Mouse (Mus musculus) embryonic facial prominence, embryonic 14.5 days (tissue): Measurements from ENCODE around the gene Rhbdd3. TPM values are rescaled to one million over a fixed set of nuclear protein-coding genes. Genes with fewer than 3 reads are reported as not detected.

Source experiments
- ATAC-seq: fragments of 200-750 bp; cut with Nextera tagmentation; 2 replicates; pipeline ENCODE4 v1.8.0; 2017; ENCODE audit warnings: low read depth, moderate number of reproducible peaks, moderate TSS enrichment
- DNase-seq: peaks from one replicate; pipeline ENCODE4 v3.0.0-alpha.2; 2015; ENCODE audit warnings: low spot score
- H3K27ac ChIP-seq: fragments of 300-500 bp; sonication (generic); replicated peaks from 2 replicates; pipeline ENCODE4 v1.5.1; 2014; ENCODE audit warnings: low read depth, mild to moderate bottlenecking, low read length, moderate library complexity
- H3K27me3 ChIP-seq: fragments of 300-500 bp; sonication (generic); replicated peaks from 2 replicates; pipeline ENCODE4 v1.6.1; 2014; ENCODE audit warnings: low read length; ENCODE audit not compliant: control insufficient read depth, insufficient read depth
- H3K36me3 ChIP-seq: fragments of 300-500 bp; sonication (generic); 2 replicates; pipeline ENCODE4 v1.6.1; 2014; ENCODE audit warnings: low read length, mixed read lengths; ENCODE audit not compliant: control insufficient read depth, insufficient read depth
- H3K4me1 ChIP-seq: fragments of 300-500 bp; sonication (generic); 2 replicates; pipeline ENCODE4 v1.6.1; 2014; ENCODE audit warnings: antibody characterized with exemption, low read length; ENCODE audit not compliant: control insufficient read depth, insufficient read depth
- H3K4me2 ChIP-seq: fragments of 300-500 bp; sonication (generic); 2 replicates; pipeline ENCODE4 v1.6.1; 2014; ENCODE audit warnings: low read depth, mild to moderate bottlenecking, low read length, moderate library complexity, mixed read lengths
- H3K4me3 ChIP-seq: fragments of 300-500 bp; sonication (generic); 2 replicates; pipeline ENCODE4 v1.5.1; 2014; ENCODE audit warnings: low read depth, mild to moderate bottlenecking, low read length
- H3K9ac ChIP-seq: fragments of 300-500 bp; sonication (generic); 2 replicates; pipeline ENCODE4 v1.6.1; 2014; ENCODE audit warnings: low read depth, mild to moderate bottlenecking, low read length, moderate library complexity, mixed read lengths
- H3K9me3 ChIP-seq: fragments of 300-500 bp; sonication (generic); 2 replicates; pipeline ENCODE4 v1.6.1; 2016; ENCODE audit warnings: low read length; ENCODE audit not compliant: control insufficient read depth
- WGBS: fragments of 180-500 bp; shearing (Covaris S2); extraction: QIAGEN DNeasy Blood & Tissue Kit; methylation state at CpG from one replicate; pipeline ENCODE4 v1.1.7; 2014; 5-methylcytosine and 5-hydroxymethylcytosine counted together
- polyA plus RNA-seq: library from polyadenylated mRNA; unstranded; fragments of >200 nt; fragmentation: Nextera tagmentation; extraction: Ambion mirVana; gene quantifications from 2 replicates; pipeline ENCODE4 v1.2.1, GENCODE M21; 2014

Gene Rhbdd3
- polyA plus RNA-seq, 1 experiment from 2014 or later, result 21.8 TPM

GRCm38 (mm10) chr11:5141965-5142364 is 43.2 kb downstream of the Rhbdd3 start:
- H3K9me3 ChIP-seq, result no peaks in the 10 kb centered on the region
- H3K4me1 ChIP-seq, result peaks cover 8% of the 10 kb centered on the region; the same call in 1 of the 2 replicates
- 0 out of 2 replicates have a peak, but pooled peaks have one; percentile 15 for ATAC-seq
- DNase-seq, result no peak
- H3K4me2 ChIP-seq, result no peak overlapping the region
- no peak overlapping the region for H3K27ac ChIP-seq
- no peak overlapping the region for H3K9ac ChIP-seq
- 78% methylated on average over 1 of the region's 2 CpGs for WGBS
- H3K27me3 ChIP-seq, result no peaks in the 10 kb centered on the region
- H3K4me3 ChIP-seq, result no peak overlapping the region
- no peaks in the 10 kb centered on the region for H3K36me3 ChIP-seq

GRCm38 (mm10) chr11:5145600-5145999 is 46.9 kb downstream of the Rhbdd3 start:
- Histone ChIP-seq H3K4me2 (no peak overlapping the region), H3K9me3 (no peaks in the 10 kb centered on the region), H3K4me1 (peaks cover 21% of the 10 kb centered on the region), H3K27me3 (no peaks in the 10 kb centered on the region), H3K27ac (no peak overlapping the region), H3K4me3 (no peak overlapping the region), H3K9ac (no peak overlapping the region), H3K36me3 (no peaks in the 10 kb centered on the region)
- no peak for ATAC-seq
- no peak for DNase-seq
- 74% methylated on average over 3 of the region's 3 CpGs for WGBS

- no peak for DNase-seq
- H3K4me2 ChIP-seq, result 0 out of 2 replicates have a peak overlapping the region, but pooled peaks have one; percentile 11
Measured at GRCm38 (mm10) chr11:5149249-5149648, 50.5 kb downstream of the Rhbdd3 start.

GRCm38 (mm10) chr11:5149955-5150354 is 51.2 kb downstream of the Rhbdd3 start:
- Histone ChIP-seq H3K27me3 (no peaks in the 10 kb centered on the region), H3K9ac (no peak overlapping the region), H3K4me1 (peaks cover 22% of the 10 kb centered on the region), H3K27ac (no peak overlapping the region), H3K4me3 (no peak overlapping the region), H3K36me3 (no peaks in the 10 kb centered on the region), H3K9me3 (no peaks in the 10 kb centered on the region), H3K4me2 (peak overlapping the region; percentile 11; the same call in 1 of the 2 replicates)
- ATAC-seq, result no peak
- DNase-seq, result peak; percentile 32
- 55% methylated on average over 9 of the region's 9 CpGs for WGBS

More at GRCm38 (mm10) chr11:5149249-5149648, 50.5 kb downstream of the Rhbdd3 start:
- Histone ChIP-seq H3K27me3 (no peaks in the 10 kb centered on the region), H3K27ac (no peak overlapping the region), H3K9ac (no peak overlapping the region), H3K36me3 (no peaks in the 10 kb centered on the region), H3K9me3 (no peaks in the 10 kb centered on the region), H3K4me1 (peaks cover 22% of the 10 kb centered on the region), H3K4me3 (no peak overlapping the region)
- no peak for ATAC-seq
- 22% methylated on average over 7 of the region's 7 CpGs for WGBS

- Histone ChIP-seq H3K4me3 (no peak overlapping the region), H3K9me3 (no peaks in the 10 kb centered on the region), H3K27ac (no peak overlapping the region), H3K27me3 (no peaks in the 10 kb centered on the region), H3K36me3 (no peaks in the 10 kb centered on the region), H3K9ac (no peak overlapping the region; the same call in 1 of the 2 replicates), H3K4me2 (peak overlapping the region; percentile 94), H3K4me1 (peaks cover 29% of the 10 kb centered on the region)
- DNase-seq (no peak), ATAC-seq (no peak)
- WGBS, result 67% methylated on average over 9 of the region's 9 CpGs
Measured at GRCm38 (mm10) chr11:5150416-5151246, 51.9 kb downstream of the Rhbdd3 start.

- H3K9me3 ChIP-seq, result no peaks in the 10 kb centered on the region
- no peaks in the 10 kb centered on the region for H3K27me3 ChIP-seq
- peak overlapping the region; percentile 82 for H3K9ac ChIP-seq
- no peak overlapping the region for H3K27ac ChIP-seq
- 25% methylated on average over 4 of the region's 4 CpGs for WGBS
- H3K4me1 ChIP-seq, result peaks cover 29% of the 10 kb centered on the region
- no peak for DNase-seq
- H3K4me3 ChIP-seq, result peak overlapping the region; percentile 62
- peak overlapping the region; percentile 94 for H3K4me2 ChIP-seq
- H3K36me3 ChIP-seq, result no peaks in the 10 kb centered on the region
- ATAC-seq, result no peak
Measured at GRCm38 (mm10) chr11:5151247-5151630, 52.5 kb downstream of the Rhbdd3 start.

GRCm38 (mm10) chr11:5151680-5152337 is 53.1 kb downstream of the Rhbdd3 start, which contains the start of gene Emid1:
TSS of gene Emid1 (minus strand) at chr11:5152257.
- WGBS, result 0% methylated on average over 17 of the region's 53 CpGs
- H3K36me3 ChIP-seq, result no peaks in the 10 kb centered on the region
- H3K27ac ChIP-seq, result peak within 1 kb of the TSS; percentile 33; the same call in 1 of the 2 replicates
- H3K4me2 ChIP-seq, result peak within 1 kb of the TSS; percentile 94
- peaks cover 29% of the 10 kb centered on the region for H3K4me1 ChIP-seq
- no peaks in the 10 kb centered on the region for H3K27me3 ChIP-seq
- H3K4me3 ChIP-seq, result peak within 1 kb of the TSS; percentile 62
- ATAC-seq, result peak; percentile 58
- H3K9ac ChIP-seq, result peak within 1 kb of the TSS; percentile 82
- H3K9me3 ChIP-seq, result no peaks in the 10 kb centered on the region
- DNase-seq, result peak; percentile 45

GRCm38 (mm10) chr11:5154961-5155805 is 56.5 kb downstream of the Rhbdd3 start:
- DNase-seq (no peak), ATAC-seq (no peak)
- H3K4me3 ChIP-seq, result no peak overlapping the region
- H3K36me3 ChIP-seq, result no peaks in the 10 kb centered on the region
- no peaks in the 10 kb centered on the region for H3K9me3 ChIP-seq
- H3K9ac ChIP-seq, result no peak overlapping the region
- no peaks in the 10 kb centered on the region for H3K27me3 ChIP-seq
- WGBS, result 27% methylated on average over 10 of the region's 10 CpGs
- no peak overlapping the region for H3K4me2 ChIP-seq
- peaks cover 17% of the 10 kb centered on the region for H3K4me1 ChIP-seq
- no peak overlapping the region for H3K27ac ChIP-seq
